Mouse (Mus musculus): ENCODE data around the gene Shc4.

The Shc4 gene

DNA sequence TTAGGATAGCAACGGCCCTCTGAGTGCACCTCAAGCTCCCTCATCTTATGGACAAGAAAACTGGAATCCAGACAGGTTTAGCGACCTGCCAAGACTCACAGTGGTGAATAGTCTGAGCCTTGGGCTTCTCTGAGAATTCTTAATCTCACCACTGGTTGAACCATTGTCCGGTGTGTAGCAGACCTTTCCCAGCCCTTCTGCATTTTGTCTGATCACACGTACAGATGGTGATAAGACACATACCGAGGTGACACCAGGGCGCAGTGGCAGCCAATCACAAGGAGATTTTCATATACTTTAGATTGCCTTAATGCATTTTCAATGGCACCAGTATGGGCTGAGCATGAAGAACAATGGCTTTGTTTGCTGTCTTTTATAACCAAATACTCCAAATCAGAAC lies 95.5 kb downstream of the Shc4 start:
- DNase-seq = no peak

DNA sequence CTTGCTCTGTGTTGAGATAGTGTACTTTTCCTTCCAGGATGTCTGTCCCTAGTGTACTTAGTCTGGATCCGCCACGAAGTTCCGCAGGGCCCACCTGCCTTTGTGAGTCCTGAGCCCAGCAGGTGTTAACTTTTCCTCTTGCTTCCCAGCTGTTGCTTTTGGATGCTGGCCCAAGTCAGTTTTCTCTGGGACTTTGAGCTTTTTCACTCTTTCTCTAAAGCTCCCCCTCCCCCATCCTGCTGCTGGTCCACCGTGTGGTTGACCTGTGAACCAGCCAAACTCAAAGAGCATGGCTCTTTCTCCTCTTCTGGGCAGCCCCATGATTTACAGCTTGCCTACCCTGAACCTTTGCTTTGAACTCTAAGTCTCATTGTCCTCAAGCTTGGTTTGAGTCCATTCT lies 97.4 kb downstream of the Shc4 start:
- DNase-seq = no peak

DNA sequence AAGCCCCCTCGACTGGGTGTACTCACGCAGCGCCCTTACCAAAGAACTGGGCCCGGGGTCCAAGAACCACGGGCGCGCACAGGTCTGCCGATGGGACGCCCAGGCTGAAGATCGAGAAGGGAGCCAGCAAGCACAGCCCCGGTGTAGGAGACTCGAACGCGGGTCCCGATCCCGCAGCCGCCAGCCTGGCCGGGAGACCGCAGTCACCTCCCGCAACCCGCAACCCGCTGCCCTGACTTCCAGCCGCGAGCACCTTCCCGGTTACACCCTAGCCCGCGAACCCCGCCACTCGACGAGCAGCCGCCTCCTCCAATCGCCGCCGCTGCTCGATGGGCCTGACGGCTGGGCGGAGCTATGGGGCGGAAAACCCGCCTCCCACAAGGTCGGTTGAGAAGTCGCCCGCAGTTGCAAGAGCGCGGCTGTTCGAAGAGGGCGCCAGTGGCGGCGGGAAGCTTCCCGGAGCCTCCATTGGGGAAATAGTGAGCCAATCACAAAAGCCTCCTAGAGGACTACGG lies 99.1 kb downstream of the Shc4 start, which contains the start of gene Cep152:
TSS of gene Cep152 (minus strand) at position 277 of the 515 bp plus-strand sequence.
- peak; percentile 97 for DNase-seq

DNA sequence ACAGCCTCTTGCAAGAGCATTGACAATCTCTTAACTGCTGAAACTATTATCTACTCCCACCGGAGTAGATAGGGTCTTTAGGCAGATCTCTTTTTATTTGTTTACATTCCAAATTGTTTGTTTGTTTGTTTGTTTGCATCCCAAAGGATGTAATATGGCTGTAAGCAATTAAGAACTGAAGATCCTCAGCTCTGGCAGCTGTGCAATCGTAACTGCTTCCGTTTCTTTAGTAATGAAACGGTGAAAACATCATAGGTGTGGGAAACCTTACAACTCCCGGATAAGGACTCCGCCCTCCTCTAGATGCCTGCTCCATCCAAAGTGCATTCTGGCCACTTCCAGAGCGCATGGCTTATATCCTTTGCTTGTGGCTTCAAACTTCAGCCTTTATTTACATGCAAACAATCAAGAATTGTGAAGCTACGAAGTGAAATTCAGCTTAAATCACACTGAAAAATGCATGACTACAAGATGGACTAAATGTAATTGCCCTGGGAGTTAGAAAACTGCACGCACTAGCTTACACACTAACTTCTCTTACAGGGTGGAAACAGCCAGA lies 99.7 kb downstream of the Shc4 start:
- no peak for DNase-seq

DNA sequence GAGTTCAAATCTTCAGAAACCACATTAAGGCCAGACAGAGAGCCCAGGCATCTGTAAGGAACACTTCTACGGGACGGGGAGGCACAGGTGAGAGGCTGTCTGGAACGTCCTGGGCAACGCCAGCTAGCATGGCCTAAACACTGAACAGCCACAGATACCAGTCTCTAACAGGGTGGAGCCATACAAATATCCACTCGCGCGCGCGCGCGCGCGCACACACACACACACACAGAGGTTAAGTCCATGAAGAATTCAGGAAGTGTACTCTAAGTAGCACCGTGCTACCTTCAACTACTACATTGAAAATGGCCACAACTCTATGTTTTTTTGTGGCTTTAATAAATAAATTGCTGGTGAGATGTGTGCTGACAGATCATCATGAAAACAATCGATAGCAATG lies 100.7 kb downstream of the Shc4 start:
- DNase-seq = no peak

DNA sequence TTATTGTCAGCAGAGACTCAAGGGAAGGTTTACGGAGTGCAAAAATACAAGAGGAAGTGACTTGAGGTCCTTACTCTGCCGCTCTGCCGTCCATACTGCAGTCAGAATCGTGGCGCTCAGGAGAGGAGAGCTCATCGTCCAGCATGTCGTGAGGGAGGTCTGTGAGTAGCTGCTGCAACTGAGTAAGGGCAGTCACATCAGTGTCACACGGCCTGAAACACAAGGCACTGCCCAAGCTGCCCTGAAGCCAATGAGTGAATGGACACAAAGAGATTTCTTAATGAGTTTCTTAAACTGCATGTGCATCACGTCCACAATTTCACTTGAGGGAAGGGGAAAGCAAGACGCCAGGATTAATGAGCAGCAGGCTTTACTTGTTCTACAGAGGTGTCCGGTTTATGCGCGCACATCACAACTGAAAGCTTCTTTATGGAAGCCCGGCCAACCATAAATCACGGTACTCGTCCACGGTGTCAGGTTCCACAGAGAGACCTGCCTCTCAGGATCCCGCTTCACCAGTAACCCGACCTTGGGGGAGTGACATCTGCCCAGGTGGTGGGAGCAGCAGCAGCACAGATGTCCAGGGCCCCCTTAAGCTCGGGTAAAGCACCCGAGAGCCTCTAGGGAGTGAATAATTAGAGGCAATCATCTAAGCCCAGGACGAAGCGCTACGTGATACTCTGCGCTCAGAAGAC lies 103.6 kb downstream of the Shc4 start:
- no peak for DNase-seq

DNA sequence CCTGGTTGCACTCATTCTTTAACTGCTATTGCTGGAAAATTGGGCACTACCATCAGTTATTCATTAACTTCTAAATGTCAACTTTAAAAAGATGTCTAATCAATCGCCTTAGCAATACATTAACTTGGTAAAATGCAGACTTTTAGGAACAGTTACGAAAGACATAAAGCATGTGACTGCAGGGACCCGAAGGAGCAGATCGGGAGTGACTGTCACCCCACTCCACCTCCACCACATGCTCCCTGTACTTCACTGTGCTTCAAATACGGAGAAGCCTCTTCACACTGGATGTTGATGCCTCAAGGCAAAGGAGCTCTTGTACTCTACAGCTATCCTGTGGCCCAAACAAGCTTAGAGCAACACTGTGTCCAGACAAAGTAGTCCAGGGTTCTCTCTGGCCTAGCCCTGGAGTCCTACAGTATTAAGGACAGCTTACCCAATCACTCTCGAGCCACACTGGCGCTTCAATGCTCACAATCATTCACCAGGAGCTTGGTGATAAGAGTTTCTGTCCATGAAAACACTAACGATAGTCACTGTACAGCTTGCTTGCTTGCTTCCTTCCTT lies 108.0 kb downstream of the Shc4 start:
- DNase-seq = no peak

DNA sequence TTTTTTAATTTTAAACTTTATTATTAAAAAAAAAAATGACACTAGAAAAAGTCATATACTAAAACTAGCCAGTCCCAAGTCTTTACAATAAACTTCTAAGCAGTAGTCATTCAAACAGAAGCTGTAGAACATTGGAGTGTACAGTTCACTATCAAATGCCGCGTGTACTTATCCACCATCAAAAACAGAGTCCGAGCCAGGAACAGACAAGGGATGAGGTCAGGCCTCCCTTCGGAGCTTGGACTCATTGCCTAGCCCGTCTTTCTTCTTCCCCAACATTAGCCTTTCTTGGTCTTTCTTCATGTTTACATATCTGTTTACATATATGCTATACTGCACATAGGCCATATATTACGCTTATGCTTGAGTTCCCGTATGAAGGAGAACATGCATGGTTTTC lies 108.5 kb downstream of the Shc4 start:
- DNase-seq = no peak

DNA sequence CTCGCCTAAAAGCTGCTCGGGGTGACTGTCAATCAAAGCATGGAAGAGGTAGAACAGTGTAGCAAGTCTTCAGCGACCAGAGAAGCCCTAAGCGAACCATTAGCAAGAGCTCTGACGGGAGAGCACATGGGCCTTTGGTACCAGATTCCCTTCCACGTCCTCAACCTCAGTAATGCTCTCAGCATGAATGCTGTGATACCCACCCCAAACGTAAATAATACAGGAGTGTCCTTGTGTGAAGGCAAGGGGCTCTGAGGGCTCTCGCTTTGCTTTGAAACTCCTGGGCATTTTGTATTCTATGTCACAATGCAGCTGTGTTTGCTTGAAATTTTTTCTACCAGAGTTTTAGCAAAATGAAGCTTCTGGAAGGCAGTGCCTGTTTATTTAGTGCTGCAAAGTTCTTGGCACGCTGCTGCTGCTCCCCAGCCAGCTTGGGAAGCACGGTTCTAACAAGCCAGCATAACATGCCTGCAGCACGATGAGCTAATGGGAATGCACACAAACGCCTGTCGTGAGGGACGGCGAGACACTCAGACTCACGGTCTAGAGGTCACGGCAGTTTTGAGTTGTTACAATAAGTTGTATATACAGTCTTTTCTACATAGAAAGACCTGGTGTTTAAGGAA lies 117.6 kb downstream of the Shc4 start:
- DNase-seq = peak; percentile 68

DNA sequence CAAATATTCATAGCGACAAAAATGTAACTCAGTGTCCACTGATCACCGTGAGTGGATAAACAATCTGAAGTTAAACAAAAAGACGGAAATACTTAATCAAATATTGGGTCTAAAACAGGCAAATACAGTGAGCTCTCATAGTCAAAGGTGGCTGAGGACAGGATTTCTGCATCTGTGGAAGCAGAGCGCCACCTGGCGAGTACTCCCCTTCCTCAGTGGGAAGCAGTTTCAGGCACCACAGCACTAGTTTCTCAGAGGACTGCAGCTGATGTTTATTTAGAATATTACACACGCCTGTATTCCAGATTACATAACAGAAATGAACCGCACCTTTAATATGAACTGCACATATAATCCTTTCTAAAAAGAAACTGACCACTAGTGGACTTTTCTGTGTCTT lies 119.3 kb downstream of the Shc4 start:
- no peak for DNase-seq

DNA sequence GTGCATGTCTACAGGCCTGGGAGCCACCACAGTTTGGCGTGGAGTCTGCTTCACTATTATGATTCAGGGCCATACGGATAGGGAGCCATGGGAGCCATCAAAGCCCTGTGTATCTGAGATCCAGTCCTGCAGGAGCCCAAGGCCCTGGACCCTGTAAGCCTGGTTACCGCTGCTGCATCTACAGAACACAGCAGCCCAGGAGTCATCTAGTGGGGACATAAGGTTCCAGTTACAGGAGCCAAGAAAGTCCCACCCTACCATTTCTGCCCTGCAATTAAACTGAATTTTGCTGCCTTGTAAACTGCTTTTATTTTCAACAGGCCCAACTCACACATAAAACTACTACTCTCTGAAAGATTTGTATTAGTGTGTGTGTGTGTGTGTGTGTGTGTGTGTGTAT lies 121.0 kb downstream of the Shc4 start:
- no peak for DNase-seq

DNA sequence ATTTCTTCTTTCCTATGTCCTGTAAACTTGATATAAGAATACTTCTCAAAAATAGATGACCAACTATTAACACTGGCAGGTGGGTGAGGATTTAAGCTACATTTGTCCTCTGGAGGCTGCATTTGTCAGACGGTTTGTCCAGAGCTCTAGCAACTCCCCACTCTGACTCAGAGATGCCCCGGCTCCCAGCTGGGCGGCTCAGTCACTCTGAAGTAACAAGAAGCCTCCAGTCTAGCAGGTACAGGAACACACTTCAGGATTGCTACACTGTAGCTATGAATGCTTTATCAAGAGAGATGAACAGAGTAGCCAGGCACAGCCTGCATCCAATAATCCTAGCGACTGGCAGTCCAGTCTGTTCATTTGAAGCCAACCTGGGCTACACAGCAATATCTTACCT lies 125.0 kb downstream of the Shc4 start:
- DNase-seq = no peak

DNA sequence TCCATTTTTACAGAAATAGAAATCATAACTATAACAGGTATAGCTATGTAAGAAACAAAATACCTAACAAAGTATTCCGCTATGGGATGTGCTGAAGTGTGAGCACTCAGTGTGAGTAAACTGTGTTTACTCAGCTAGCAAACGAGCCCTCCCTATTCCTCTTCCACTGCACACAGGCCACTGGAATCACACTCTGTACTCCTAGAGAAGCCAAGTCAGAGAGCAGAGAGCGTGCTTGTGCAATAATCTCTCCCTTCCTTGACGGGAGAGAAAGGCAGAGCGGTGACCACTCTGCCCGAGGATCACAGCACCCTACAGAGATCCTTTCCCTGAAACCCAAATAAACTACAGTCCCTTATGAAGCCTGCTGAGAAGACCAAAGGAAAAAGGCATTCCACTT lies 125.7 kb downstream of the Shc4 start:
- DNase-seq = no peak

DNA sequence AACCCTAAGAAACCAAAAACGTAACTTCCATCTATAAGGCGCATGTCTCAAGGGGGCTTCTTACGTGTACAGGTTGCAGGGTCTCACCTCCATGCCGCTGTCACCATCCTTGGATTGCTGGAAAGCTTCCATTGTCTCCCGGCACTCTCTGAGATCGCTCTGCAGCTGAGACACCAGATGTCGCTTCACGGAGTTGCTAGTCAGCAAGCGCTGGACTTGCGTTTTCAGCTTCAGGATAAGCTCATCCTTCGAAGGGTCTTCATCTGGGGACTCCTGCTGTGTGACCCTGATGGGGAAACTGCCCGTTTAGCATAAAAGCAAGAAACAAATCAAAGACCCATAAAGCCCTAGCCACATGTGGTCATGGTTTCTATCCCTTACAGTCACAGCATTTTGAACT lies 129.2 kb downstream of the Shc4 start:
- DNase-seq = no peak

DNA sequence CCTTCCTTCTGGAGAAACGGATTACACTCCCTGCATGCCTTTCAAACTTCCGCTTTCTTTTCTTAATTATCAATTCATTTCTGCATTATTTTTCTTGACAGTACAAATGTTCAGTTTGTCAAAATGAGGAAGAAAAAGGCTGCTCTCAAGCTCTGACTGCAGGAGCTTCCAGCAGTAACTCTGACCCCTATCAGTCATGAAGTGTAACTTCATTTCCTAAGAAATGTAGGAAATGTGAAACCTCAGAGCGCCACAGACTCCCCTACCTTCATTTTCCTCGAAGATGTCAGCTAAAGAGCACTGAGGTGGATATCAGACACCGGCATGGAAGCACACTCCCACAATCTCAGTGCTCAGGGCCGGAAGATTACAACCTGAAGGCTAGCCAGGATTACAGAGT lies 129.9 kb downstream of the Shc4 start:
- DNase-seq = no peak

DNA sequence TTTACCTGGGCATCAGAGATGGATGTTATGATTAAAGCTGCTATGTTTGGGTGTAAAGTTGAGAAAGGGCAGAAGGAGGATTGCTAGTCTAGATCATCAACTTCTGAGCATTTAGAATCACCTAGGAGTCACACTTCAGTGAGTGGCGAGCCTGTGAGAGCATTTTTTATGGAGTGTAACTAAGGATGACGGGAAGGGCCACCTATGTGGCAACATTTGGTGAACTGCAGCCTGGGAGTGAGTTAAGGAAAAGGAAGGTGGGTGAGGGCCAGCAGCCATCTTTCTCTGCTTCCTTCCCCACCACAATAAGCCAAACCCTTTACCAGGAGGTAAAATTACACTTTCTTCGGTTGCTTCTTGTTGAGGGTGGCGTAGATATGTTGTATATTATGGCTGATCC lies 132.1 kb downstream of the Shc4 start:
- no peak for DNase-seq

DNA sequence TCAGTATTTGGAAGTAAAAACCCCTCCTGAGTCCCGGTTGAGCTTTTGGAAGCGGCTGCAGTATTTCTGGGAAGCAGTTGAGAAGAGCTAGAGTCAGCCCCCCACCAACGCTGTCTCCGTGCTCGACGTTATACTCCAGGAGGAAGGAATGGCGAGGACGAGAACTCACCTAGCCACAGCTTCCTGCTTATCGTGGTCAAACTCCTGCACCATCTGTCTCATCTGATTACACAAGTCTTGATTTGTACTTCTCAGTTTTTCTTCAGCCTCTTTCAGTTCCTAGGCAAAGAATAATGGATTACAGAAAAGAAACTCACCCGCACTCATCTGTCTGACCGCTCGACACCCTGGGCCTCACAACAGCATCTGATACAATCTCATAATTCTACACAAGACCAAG lies 134.7 kb downstream of the Shc4 start:
- DNase-seq = no peak

DNA sequence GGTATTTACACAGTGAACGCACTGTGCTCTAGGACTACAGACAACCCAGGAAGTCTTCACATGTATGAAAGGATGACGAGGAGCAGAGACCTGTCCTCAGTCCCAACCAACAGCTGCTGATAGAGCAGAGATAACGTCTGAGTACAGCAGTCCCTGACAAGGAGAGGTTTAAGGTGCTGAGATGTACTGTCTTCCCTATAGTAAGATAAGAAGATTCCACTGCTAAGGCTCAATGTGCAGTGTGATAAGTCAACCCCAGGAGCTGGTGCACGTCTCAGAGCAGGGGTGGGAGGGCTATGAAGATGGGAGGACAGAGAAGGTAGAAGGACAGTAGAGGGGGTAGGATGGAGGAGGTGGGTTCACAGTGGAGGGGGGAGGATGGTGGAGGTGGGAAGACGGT lies 142.9 kb downstream of the Shc4 start:
- no peak for DNase-seq

DNA sequence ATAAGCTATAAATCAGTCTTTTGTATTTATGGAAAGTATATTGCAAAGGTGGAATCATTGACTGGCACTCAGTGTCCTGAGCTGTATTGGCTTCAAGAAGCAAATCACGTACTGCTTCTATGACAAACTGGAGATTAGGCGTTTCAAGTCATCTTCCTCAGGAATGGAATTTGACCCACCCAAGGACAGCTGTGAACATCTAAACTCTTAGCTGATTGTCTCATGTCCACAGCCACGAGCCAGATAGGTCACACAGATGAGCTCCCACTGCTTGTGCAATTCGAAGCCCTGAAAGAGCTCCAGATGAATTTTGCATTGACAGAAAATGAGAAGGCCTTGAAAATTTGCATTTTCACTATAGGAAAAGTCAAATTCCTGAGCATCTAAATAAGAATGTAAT lies 146.3 kb downstream of the Shc4 start:
- DNase-seq = no peak
